Mouse (Mus musculus) CH12.LX (cell line): ENCODE results near the gene Dip2a. TPM values are rescaled to one million over a fixed set of nuclear protein-coding genes. Genes with fewer than 3 reads are reported as not detected.

Experiments
- DNase-seq: peaks from one replicate; pipeline ENCODE4 v3.0.0-alpha.2; 2013; ENCODE audit errors: extremely low read depth
- H3K27ac ChIP-seq: 2 replicates; pipeline ENCODE4 v1.5.1; 2012; ENCODE audit warnings: low read depth, mild to moderate bottlenecking, control low read depth, moderate library complexity; ENCODE audit not compliant: insufficient read depth
- H3K27me3 ChIP-seq: replicated peaks from 2 replicates; pipeline ENCODE3; 2012; ENCODE audit warnings: inconsistent platforms
- H3K36me3 ChIP-seq, 2 experiments: replicated peaks in 1 of 2; 2 replicates each; pipeline versions ENCODE3 to v1.6.1; 2012; ENCODE audit warnings: inconsistent platforms in 1 of 2, low read length in 1 of 2, mild to moderate bottlenecking in 1 of 2, mixed read lengths in 1 of 2, moderate library complexity in 1 of 2; ENCODE audit not compliant: control insufficient read depth in 1 of 2, insufficient read depth in 1 of 2
- H3K4me1 ChIP-seq, 2 experiments: 2 replicates each; pipeline ENCODE4 v1.6.1; 2012; ENCODE audit warnings: inconsistent platforms in 1 of 2, moderate library complexity in 1 of 2; ENCODE audit not compliant: insufficient read depth in 2 of 2, control insufficient read depth in 1 of 2
- H3K4me2 ChIP-seq: 2 replicates; pipeline ENCODE4 v1.6.1; 2012; ENCODE audit warnings: low read depth, mild to moderate bottlenecking, control low read depth; ENCODE audit not compliant: poor library complexity, insufficient read depth, severe bottlenecking
- H3K4me3 ChIP-seq, 3 experiments: fragments of 150-350 bp in 1 of 3; sonication (generic) in 1 of 3; replicated peaks in 1 of 3; 2 replicates each; pipeline versions ENCODE3 to v1.5.1; 2011 to 2012; ENCODE audit warnings: low read depth in 2 of 3, low read length in 2 of 3, mild to moderate bottlenecking in 2 of 3, moderate library complexity in 2 of 3, control low read depth in 1 of 3, improper control_type of control experiment in 1 of 3, inconsistent platforms in 1 of 3, mixed read lengths in 1 of 3; ENCODE audit not compliant: poor library complexity in 1 of 3
- H3K79me2 ChIP-seq: replicated peaks from 2 replicates; pipeline ENCODE4 v1.6.1; 2012; ENCODE audit warnings: mild to moderate bottlenecking, moderate library complexity; ENCODE audit not compliant: control insufficient read depth, poor library complexity, insufficient read depth, severe bottlenecking; ENCODE audit errors: extremely low read depth
- H3K9ac ChIP-seq: 2 replicates; pipeline ENCODE4 v1.6.1; 2012; ENCODE audit warnings: low read depth, mild to moderate bottlenecking, control low read depth, moderate library complexity; ENCODE audit not compliant: insufficient read depth
- H3K9me3 ChIP-seq: replicated peaks from 2 replicates; pipeline ENCODE3; 2012; ENCODE audit warnings: low read length, inconsistent platforms, mixed read lengths
- BHLHE40 ChIP-seq: IDR thresholded peaks from 2 replicates; pipeline ENCODE4 v1.6.1; 2011; ENCODE audit warnings: mild to moderate bottlenecking, low read depth, low read length, improper control_type of control experiment
- CHD2 ChIP-seq: IDR thresholded peaks from 2 replicates; pipeline ENCODE4 v1.6.1; 2011; ENCODE audit warnings: low read length, improper control_type of control experiment
- CTCF ChIP-seq, 2 experiments: IDR thresholded peaks in 1 of 2; conservative IDR thresholded peaks in 1 of 2; 2 replicates each; pipeline ENCODE4 v1.5.1; 2011 to 2012; ENCODE audit warnings: low read depth in 2 of 2, low read length in 2 of 2, improper control_type of control experiment in 1 of 2, inconsistent platforms in 1 of 2, mild to moderate bottlenecking in 1 of 2, moderate library complexity in 1 of 2
- ELF1 ChIP-seq: IDR thresholded peaks from 2 replicates; pipeline ENCODE4 v1.6.1; 2014; ENCODE audit warnings: low read depth, mild to moderate bottlenecking, inconsistent platforms, low read length, improper control_type of control experiment
- IRF4 ChIP-seq: IDR thresholded peaks from 2 replicates; pipeline ENCODE4 v1.6.1; 2014; ENCODE audit warnings: low read depth, mild to moderate bottlenecking, inconsistent platforms, low read length, improper control_type of control experiment
- JUN ChIP-seq: IDR thresholded peaks from 2 replicates; pipeline ENCODE4 v1.6.1; 2011; ENCODE audit warnings: low read depth, mild to moderate bottlenecking, low read length, improper control_type of control experiment, moderate library complexity; ENCODE audit not compliant: insufficient read depth
- JUND ChIP-seq: conservative IDR thresholded peaks from 2 replicates; pipeline ENCODE4 v1.6.1; 2011; ENCODE audit warnings: low read depth, low read length, improper control_type of control experiment
- KAT2A ChIP-seq: IDR thresholded peaks from 2 replicates; pipeline ENCODE4 v1.6.1; 2012; ENCODE audit warnings: low read length, improper control_type of control experiment, inconsistent platforms; ENCODE audit not compliant: insufficient replicate concordance
- NELFE ChIP-seq: IDR thresholded peaks from 2 replicates; pipeline ENCODE4 v1.6.1; 2011; ENCODE audit warnings: low read depth, low read length, improper control_type of control experiment
- PAX5 ChIP-seq: IDR thresholded peaks from 2 replicates; pipeline ENCODE4 v1.6.1; 2012; ENCODE audit warnings: low read length, inconsistent platforms, mixed read lengths
- POLR2A ChIP-seq: IDR thresholded peaks from 2 replicates; pipeline ENCODE4 v1.6.1; 2011; ENCODE audit warnings: low read depth, mild to moderate bottlenecking, improper control_type of control experiment, low read length
- POLR2AphosphoS2 ChIP-seq: IDR thresholded peaks from 2 replicates; pipeline ENCODE4 v1.6.1; 2011; ENCODE audit warnings: low read depth, low read length, improper control_type of control experiment
- TCF12 ChIP-seq: IDR thresholded peaks from 2 replicates; pipeline ENCODE4 v1.6.1; 2014; ENCODE audit warnings: low read depth, mild to moderate bottlenecking, inconsistent platforms, low read length, improper control_type of control experiment
- USF1 ChIP-seq: IDR thresholded peaks from 2 replicates; pipeline ENCODE4 v1.6.1; 2014; ENCODE audit warnings: low read depth, mild to moderate bottlenecking, inconsistent platforms, low read length, improper control_type of control experiment
- ZC3H11A ChIP-seq: IDR thresholded peaks from 2 replicates; pipeline ENCODE4 v1.6.1; 2012; ENCODE audit warnings: low read depth, mild to moderate bottlenecking, inconsistent platforms, low read length, improper control_type of control experiment
- ZMIZ1 ChIP-seq: IDR thresholded peaks from 2 replicates; pipeline ENCODE4 v1.6.1; 2012; ENCODE audit warnings: low read depth, mild to moderate bottlenecking, inconsistent platforms, low read length, improper control_type of control experiment
- ZNF384 ChIP-seq: IDR thresholded peaks from 2 replicates; pipeline ENCODE4 v1.6.1; 2012; ENCODE audit warnings: low read depth, low read length, improper control_type of control experiment, inconsistent platforms
- dilution Hi-C: fragments of 300-500 bp; cut with MboI; formaldehyde crosslinking; loops from 2 replicates; pipeline ENCODE4 v1.14.3; 2020; ENCODE audit warnings: low sequenced_read_pairs; ENCODE audit not compliant: extremely low pct_unique_long_range_greater_than_20kb, extremely low pct_ligation_motif_present
- in situ Hi-C: fragments of 300-500 bp; cut with MboI; formaldehyde crosslinking; loops from 3 replicates; pipeline ENCODE4 v1.14.3; 2019; ENCODE audit warnings: low sequenced_read_pairs, low pct_ligation_motif_present, low pct_unique_long_range_greater_than_20kb, mixed read lengths
- polyA plus RNA-seq: library from polyadenylated mRNA; unstranded; fragments of >175 nt; gene quantifications from 2 replicates; pipeline ENCODE4 v1.2.1, GENCODE M21; 2012; ENCODE audit warnings: low read depth; ENCODE audit not compliant: insufficient read length
- total RNA-seq, 2 experiments: library from RNA; depleted of rRNA; stranded (reverse); fragments of 300-350 nt in 1 of 2; fragments of >200 nt in 1 of 2; gene quantifications; 2 replicates each; pipeline ENCODE4 v1.2.3; 2012 to 2014

Gene Dip2a
- total and polyA plus RNA-seq, 3 experiments: 0.97 to 2.4 (median 1.5) TPM

DNA sequence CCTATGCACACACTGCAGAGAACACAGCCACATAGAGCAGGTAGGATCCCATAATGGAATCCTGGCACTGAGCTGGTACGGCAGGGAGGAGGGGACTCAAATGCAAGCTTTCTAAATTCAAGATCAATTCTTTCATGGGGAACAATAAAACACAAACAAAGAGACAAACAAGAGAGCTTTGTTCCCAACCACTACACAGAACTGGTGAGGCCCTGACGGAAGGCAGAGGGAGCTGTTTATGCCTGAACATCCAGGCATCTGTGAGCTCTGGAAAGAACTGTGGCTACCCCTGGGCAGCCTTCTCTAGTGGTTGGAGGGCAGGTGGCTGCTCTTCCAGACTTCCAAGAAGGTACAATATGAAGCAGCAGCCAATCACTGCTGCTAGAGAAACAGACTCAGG lies 13.1 kb downstream of the Dip2a start:
- H3K4me1 ChIP-seq: peaks cover 0 to 23% of the 10 kb centered on the region in 2 experiments; a peak in 2 of 4 replicates
- H3K27me3 ChIP-seq: no peaks in the 10 kb centered on the region
- no peak overlapping the region for H3K4me3 ChIP-seq
- H3K9me3 ChIP-seq: no peaks in the 10 kb centered on the region
- DNase-seq: no peak
- H3K9ac ChIP-seq: no peak overlapping the region
- dilution Hi-C loops: no loop called here
- H3K36me3 ChIP-seq: no peaks in the 10 kb centered on the region
- no peak overlapping the region for H3K4me2 ChIP-seq
- in situ Hi-C loops: no loop called here
- TF ChIP-seq NELFE: no peak
- no peak for TF ChIP-seq CTCF (conservative IDR thresholded peaks at IDR 0.05 in 1 of 2, IDR thresholded peaks at IDR 0.05 in 1 of 2; ENCODE audit: low read depth in 2 of 2, low read length in 2 of 2)
- no peak for TF ChIP-seq JUND
- no peak for TF ChIP-seq ELF1
- no peak for TF ChIP-seq USF1
- TF ChIP-seq BHLHE40: no peak
- TF ChIP-seq POLR2A: no peak
- TF ChIP-seq IRF4: no peak
- no peak for TF ChIP-seq ZC3H11A
- no peak for TF ChIP-seq JUN
- no peak for TF ChIP-seq PAX5
- no peak for TF ChIP-seq ZMIZ1
- TF ChIP-seq TCF12: no peak
- no peak for TF ChIP-seq ZNF384
- no peak for TF ChIP-seq KAT2A
- no peak for TF ChIP-seq POLR2AphosphoS2
- TF ChIP-seq CHD2: no peak
- no peak overlapping the region for H3K27ac ChIP-seq
- H3K79me2 ChIP-seq: no peaks in the 10 kb centered on the region

DNA sequence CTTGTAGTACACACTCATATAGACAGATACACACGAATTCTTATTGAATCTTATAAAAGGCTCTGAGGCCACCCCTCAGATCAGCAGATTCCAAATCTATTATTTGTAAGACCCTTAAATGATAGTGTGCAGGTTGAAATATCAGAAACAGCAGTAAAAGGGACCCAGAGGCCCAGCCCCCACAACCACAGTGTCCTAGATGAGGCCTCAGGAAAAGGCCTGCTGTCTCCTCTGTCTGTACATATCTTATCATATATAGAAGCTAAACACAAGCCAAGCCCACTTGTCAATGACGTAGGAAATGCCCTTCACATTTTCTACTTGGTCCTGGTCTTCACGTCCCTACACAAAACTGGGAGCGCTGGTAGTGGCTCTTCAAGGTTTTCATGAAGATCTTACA lies 16.0 kb downstream of the Dip2a start:
- dilution Hi-C loops: no loop called here
- in situ Hi-C loops: no loop called here
- TF ChIP-seq POLR2A: no peak
- TF ChIP-seq, all 38 proteins: peak for 0

More for the DNA sequence above, 16.0 kb downstream of the Dip2a start:
- Histone ChIP-seq H3K9ac (no peak overlapping the region), H3K4me3 (no peak overlapping the region), H3K9me3 (no peaks in the 10 kb centered on the region), H3K27me3 (no peaks in the 10 kb centered on the region), H3K27ac (no peak overlapping the region), H3K4me1 (peaks cover 0 to 19% of the 10 kb centered on the region in 2 experiments; a peak in 2 of 4 replicates), H3K79me2 (no peaks in the 10 kb centered on the region), H3K36me3 (no peaks in the 10 kb centered on the region), H3K4me2 (no peak overlapping the region)
- no peak for DNase-seq
